Mouse (Mus musculus) bone marrow, adult 2 months (tissue): ENCODE measurements around the gene Usp45. TPM values are rescaled to one million over a fixed set of nuclear protein-coding genes. Genes with fewer than 3 reads are reported as not detected.
"Not testable (repeated sequence)": the region's sequence is repeated elsewhere in the genome, so short reads cannot be mapped to it uniquely, and the experiment has no call there.

Experiments used
- H3K27ac ChIP-seq: fragments of 200-500 bp; 2 replicates; pipeline ENCODE4 v1.5.1; 2012; ENCODE audit warnings: low read depth, mild to moderate bottlenecking, control low read depth, inconsistent platforms, low read length; ENCODE audit not compliant: control insufficient read depth, poor library complexity, insufficient read depth
- H3K4me1 ChIP-seq: fragments of 200-500 bp; 2 replicates; pipeline ENCODE4 v1.6.1; 2011; ENCODE audit warnings: low read length; ENCODE audit not compliant: control insufficient read depth, insufficient read depth
- H3K4me3 ChIP-seq: fragments of 200-500 bp; replicated peaks from 2 replicates; pipeline ENCODE3; 2011; ENCODE audit warnings: mild to moderate bottlenecking, low read depth, low read length, control low read depth; ENCODE audit not compliant: control insufficient read depth
- CTCF ChIP-seq: fragments of 200-500 bp; IDR thresholded peaks from 2 replicates; pipeline ENCODE4 v1.5.1; 2011; ENCODE audit warnings: low read length, control low read depth; ENCODE audit not compliant: control insufficient read depth, insufficient read depth
- POLR2A ChIP-seq: fragments of 200-500 bp; IDR thresholded peaks from 2 replicates; pipeline ENCODE4 v1.6.1; 2011; ENCODE audit warnings: low read depth, mild to moderate bottlenecking, control low read depth, low read length, borderline replicate concordance; ENCODE audit not compliant: control insufficient read depth
- WGBS: fragments of 180-500 bp; shearing (Covaris S2); methylation state at CpG from one replicate; pipeline ENCODE4 v1.1.7; 2018; 5-methylcytosine and 5-hydroxymethylcytosine counted together
- polyA plus RNA-seq: library from polyadenylated mRNA; stranded (reverse); fragments of >200 nt; gene quantifications from 2 replicates; pipeline ENCODE4 v1.2.4, GENCODE M21; 2011; ENCODE audit warnings: low replicate concordance; ENCODE audit not compliant: missing spikeins, insufficient read depth, insufficient read length

Gene Usp45
- polyA plus RNA-seq, result 8.5 and 13.2 TPM in 2 replicates

DNA sequence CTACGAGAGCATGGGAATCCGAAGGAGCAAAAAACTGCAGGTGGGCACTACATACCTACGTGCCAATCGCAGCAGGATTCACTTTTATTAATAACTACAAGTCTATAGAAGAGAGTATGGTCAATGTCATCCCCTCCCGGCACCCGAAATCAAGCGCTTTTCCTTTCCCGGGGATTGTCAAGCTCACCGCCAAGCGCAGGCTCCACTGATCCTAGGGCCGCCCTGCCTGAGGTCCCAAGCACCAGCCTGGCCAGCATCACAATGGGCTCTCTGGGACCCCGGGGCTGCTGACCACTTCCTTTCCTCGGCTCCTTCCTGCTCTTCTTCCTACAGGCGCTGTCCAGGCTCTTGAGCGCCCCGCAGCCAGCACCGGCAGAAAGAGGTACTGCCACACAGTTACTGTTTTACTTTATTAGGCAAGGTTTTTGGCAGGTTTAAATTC, at the start of gene Usp45, which contains the start of gene Tstd3:
Gene Usp45, plus strand, starts transcription at position 294 of the 442 bp plus-strand sequence.
Gene Tstd3, minus strand, starts transcription at position 350 of the 442 bp plus-strand sequence.
- WGBS, result 2% methylated on average over 17 of the region's 17 CpGs
- H3K27ac ChIP-seq, result no peak within 1 kb of the TSS
- TF ChIP-seq POLR2A, result peak; percentile 12; the same call in 1 of the 2 replicates
- TF ChIP-seq CTCF, result peak; percentile 77

DNA sequence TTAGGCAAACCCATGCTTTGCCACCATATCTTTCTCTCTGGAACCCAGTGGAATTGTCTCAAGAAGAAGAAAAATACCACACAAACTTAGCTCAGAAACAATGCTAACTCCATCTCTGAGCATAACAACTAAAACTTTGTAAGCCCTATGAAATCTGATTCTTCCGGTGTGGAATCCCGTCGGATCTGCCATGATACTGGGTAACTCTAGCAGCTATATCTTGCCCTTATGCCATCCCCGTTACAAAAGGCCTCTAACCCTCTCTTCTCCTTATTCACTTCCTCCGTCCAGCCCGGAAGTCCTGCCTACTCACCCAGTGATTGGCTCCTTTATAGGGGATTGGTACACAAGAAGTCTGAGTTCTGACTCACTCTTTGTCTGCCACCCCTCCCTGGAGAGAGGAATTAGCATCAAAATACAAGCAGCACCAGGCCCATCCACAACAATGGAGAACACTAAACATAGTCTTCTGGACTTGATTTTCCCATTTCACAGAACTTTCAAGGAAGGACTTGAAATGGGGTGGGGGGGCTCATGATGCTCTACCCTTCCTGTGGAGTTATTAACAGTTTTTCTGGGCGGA, 44.1 kb upstream of the Usp45 start:
- WGBS, result 59% methylated on average over 7 of the region's 7 CpGs
- no peak for TF ChIP-seq CTCF
- TF ChIP-seq POLR2A, result no peak

More for the DNA sequence above, at the start of gene Usp45, which contains the start of gene Tstd3:
- Histone ChIP-seq H3K4me1 (no peaks in the 10 kb centered on the region), H3K4me3 (peak within 1 kb of the TSS; percentile 82)

DNA sequence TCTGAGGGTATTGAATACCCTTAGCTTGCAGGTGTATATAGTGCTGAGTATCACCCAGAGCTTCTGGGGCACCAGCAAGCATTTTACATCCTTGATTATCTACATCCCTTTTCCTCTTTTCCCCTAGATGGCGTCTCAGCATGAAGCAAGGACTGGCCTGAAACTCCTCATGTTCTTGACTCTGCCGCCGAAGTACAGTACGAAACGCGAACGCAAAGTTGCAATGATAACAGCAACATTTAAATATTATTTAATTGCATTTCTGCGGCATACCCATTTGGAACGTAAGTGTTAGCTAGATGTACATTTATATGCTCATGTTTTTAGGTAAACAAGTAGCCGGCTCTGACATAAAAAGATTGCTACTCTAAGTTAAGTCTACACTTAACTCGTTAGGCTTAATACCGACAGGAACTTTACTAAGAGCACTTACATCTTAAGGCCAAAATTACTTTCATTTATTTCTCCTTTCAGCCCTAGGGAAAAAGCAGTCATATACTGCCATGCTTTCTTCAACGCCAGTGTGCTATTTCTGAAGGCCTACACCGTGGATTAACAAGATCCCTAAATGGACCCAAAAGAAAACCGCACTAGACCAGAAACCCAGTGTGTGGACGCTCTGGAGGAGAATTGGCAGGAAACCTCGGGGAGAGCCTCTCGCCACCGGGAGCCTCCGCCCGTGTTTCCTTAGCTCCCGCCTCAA, 39.9 kb upstream of the Usp45 start:
- TF ChIP-seq POLR2A (no peak), CTCF (peak; percentile 28; the same call in 1 of the 2 replicates)
- Histone ChIP-seq H3K27ac (peak overlapping the region; percentile 50; the same call in 1 of the 2 replicates), H3K4me3 (peak overlapping the region; percentile 72), H3K4me1 (peaks cover 2% of the 10 kb centered on the region)
- under 1% methylated on average over 22 of the region's 22 CpGs for WGBS

More for the DNA sequence above, 44.1 kb upstream of the Usp45 start:
- H3K4me3 ChIP-seq, result no peak overlapping the region
- no peaks in the 10 kb centered on the region; the same call in 1 of the 2 replicates for H3K4me1 ChIP-seq
- H3K27ac ChIP-seq, result no peak overlapping the region

DNA sequence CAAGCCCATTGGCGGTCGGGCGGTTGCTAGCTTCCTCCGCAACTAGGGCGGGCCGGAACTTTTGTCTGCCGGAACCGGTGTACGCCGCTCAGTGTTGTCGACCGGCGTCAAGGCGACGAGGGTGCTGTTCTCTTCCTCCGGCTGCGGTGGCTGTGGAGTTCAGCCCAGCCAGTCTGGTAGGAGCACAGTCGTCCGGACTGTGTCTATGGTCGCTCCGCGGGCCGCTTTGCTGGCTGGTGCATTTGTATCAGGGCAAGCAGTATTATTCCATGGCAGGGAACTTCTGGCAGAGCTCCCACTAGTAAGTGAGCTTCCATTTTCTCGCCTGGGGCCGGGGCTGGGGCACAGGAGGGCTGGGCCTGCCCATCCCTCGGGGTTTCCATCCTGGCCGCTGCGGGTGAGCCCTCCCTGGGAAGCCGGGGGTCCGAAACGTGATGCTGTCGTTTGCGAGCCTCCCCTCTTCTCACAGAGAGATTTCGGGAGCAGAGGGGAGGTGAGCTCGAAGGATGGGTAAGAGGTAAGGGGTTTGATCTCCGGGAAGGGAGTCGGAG, 39.3 kb upstream of the Usp45 start, which contains the start of gene Ccnc:
Gene Ccnc, plus strand, starts transcription at position 87 of the 551 bp plus-strand sequence.
- TF ChIP-seq POLR2A, result peak; percentile 93
- no peak for TF ChIP-seq CTCF
- H3K4me3 ChIP-seq, result peak within 1 kb of the TSS; percentile 72
- H3K27ac ChIP-seq, result peak within 1 kb of the TSS; percentile 50
- under 1% methylated on average over 37 of the region's 37 CpGs for WGBS
- H3K4me1 ChIP-seq, result peaks cover 2% of the 10 kb centered on the region

DNA sequence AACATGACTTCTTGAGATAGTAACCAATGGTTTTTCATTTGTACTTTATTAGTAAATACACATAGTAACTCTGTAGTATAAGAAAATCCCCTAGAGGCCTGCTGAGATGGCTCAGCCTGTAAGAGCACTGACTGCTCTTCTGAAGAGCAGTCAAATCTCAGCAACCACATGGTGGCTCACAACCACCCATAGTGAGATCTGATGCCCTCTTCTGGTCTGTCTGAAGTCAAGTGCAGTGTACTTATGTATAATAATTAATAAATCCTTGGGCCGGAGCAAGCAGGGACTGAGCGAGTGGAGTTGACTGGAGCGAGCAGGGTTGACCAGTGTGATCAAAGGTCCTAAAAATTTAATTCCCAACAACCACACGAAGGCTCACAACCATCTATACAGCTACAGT, 27.8 kb upstream of the Usp45 start:
- no peak for TF ChIP-seq POLR2A
- no peak for TF ChIP-seq CTCF

DNA sequence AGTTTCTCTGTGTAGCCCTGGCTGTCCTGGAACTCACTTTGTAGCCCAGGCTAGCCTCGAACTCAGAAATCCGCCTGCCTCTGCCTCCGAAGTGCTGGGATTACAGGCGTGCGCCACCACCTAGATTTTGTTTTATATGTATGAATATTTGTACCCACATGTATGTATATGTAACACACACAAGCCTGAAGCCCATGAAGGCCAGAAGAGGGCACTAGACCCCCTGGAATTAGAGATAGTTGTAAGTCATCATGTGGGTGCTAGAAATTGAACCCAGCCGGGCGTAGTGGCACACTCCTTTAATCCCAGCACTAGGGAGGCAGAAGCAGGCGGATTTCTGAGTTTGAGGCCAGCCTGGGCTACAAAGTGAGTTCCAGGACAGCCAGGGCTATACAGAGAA, 22.8 kb upstream of the Usp45 start:
- not testable (repeated sequence) for H3K4me1 ChIP-seq, H3K27ac ChIP-seq, H3K4me3 ChIP-seq
- WGBS, result 88% methylated on average over 8 of the region's 8 CpGs

More for the DNA sequence above, 27.8 kb upstream of the Usp45 start:
- Histone ChIP-seq H3K27ac (no peak overlapping the region), H3K4me1 (no peaks in the 10 kb centered on the region), H3K4me3 (no peak overlapping the region)
- whole genome bisulfite sequencing, result 83% methylated on average over 4 of the region's 4 CpGs

DNA sequence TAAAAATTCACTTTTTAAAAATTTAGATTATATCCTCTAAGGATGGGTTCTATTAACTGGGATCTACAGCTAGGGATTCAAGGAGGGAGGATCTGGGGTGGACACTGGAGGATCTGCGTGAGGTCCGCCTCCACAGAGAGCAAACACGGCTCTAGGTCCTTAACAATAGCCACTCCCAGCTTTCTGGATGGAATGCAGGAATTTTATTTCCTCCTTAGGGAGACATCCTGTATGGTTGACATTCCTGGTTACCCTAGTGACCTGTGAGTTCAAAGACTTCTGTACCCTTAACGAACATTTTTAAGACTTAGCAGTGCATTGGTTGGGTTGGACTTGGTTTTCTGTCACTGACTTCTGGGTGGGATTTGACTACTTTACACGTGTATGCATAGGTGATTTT, 21.2 kb upstream of the Usp45 start:
- TF ChIP-seq CTCF (no peak), POLR2A (no peak)
- WGBS, result 92% methylated on average over 5 of the region's 5 CpGs

DNA sequence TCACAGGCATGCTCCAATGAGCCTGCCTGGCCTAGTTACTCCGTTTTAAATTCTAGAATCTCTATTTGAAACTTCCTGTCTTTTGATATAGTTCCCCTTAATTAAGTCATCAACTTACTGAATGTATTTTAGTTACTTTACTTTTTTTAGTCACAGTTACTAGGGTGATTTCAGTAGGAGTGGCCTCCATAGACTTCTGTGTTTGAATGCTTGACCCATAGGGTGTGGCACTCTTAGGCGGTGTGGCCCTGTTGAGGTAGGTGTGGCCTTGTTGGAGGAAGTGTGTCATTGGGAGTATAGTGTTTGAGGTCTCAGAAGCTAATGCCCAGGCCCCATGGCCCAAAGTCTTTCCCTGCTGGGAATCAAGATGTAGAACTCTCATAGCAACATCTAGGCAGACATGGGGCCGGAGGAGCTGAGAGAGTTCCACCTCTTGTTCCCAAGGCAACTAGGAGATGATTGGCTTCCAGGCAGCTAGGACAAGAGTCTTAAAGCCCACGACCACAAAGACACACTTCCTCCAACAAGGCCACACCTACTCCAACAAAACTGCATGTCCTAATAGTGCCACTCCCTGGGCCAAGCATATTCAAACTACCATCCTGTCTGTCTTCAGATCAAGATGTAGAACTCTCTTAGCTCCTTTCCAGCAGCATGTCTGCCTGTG, 11.7 kb upstream of the Usp45 start:
- Histone ChIP-seq H3K4me3 (no peak overlapping the region), H3K4me1 (peaks cover 4% of the 10 kb centered on the region), H3K27ac (peak overlapping the region; percentile 67)
- no peak for TF ChIP-seq CTCF
- TF ChIP-seq POLR2A, result no peak
- 22% methylated on average over 4 of the region's 4 CpGs for WGBS

More for the DNA sequence above, 21.2 kb upstream of the Usp45 start:
- Histone ChIP-seq H3K4me3 (no peak overlapping the region), H3K4me1 (no peaks in the 10 kb centered on the region), H3K27ac (no peak overlapping the region)
